ENCODE assay signal across 1 mouse cellular context in the genomic region with DNA sequence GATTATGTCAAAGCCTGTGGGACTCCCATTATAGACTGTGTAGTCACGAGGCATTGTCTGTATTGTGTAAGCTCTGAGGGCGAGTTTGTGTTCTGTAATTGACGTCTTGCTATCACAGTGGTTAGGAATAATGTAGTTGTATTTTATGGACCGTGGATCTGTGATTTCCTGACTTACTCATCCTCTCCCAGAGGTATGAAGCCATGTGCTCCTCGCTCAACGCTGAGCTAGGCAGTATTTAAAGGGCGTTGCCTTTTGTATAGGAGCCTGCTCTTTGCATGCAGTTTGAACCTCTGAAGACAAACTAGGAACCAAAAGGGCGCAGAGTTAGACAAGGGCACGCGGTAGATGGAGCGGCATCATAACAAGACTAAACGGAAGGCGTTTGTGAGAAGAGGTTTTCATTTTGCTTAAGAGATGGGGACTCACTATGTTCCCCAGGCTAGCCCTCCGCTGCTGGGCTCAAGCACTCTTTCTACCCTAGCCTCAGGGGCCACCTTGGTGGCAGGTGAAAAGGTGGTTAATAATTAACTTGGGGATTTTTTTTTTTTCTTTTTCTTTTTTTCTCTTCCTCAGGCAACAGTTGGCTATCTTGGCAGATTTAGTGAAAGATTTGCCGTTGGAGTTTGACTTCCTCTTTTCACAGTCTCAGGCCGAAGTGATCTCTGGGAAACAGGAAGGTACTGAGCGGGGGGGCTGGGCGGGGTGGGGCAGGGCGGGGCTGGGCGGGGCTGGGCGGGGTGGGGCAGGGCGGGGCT.
TF ChIP-seq lines count a peak whose summit lies in the region.

No protein-coding gene starts in this region.

TF ChIP-seq in CH12.LX, 34 proteins besides CTCF, POLR2A, EP300 and RAD21 (continued from another document):
- no peak for TF ChIP-seq UBTF (IDR thresholded peaks at IDR 0.05; ENCODE audit: low read depth, low read length)
- TF ChIP-seq MAZ (IDR thresholded peaks at IDR 0.05; ENCODE audit: low read depth, low read length): peak; percentile 78; the same call in 1 of the 2 replicates
- TF ChIP-seq USF1 (IDR thresholded peaks at IDR 0.05; ENCODE audit: low read depth, low read length): no peak
- peak; percentile 84 for TF ChIP-seq MAFK (IDR thresholded peaks at IDR 0.05; ENCODE audit: insufficient replicate concordance, low read length)
- TF ChIP-seq ELF1 (IDR thresholded peaks at IDR 0.05; ENCODE audit: low read depth, low read length): peak; percentile 80
- TF ChIP-seq RCOR1 (conservative IDR thresholded peaks at IDR 0.05; ENCODE audit: low read depth, low read length): 0 out of 2 replicates have a peak, but pooled peaks have one; percentile 61
- peak; percentile 80; the same call in 1 of the 2 replicates for TF ChIP-seq MXI1 (IDR thresholded peaks at IDR 0.05; ENCODE audit: low read depth, low read length)
- TF ChIP-seq USF2 (conservative IDR thresholded peaks at IDR 0.05; ENCODE audit: low read depth, low read length): no peak
- no peak for TF ChIP-seq GABPA (IDR thresholded peaks at IDR 0.05; ENCODE audit: insufficient replicate concordance, low read depth, low read length)
- TF ChIP-seq ETS1 (conservative IDR thresholded peaks at IDR 0.05; ENCODE audit: low read depth, low read length): no peak
- TF ChIP-seq TBP (conservative IDR thresholded peaks at IDR 0.05; ENCODE audit: low read depth, low read length): peak; percentile 75
- no peak for TF ChIP-seq SMC3 (IDR thresholded peaks at IDR 0.05; ENCODE audit: low read depth, low read length)
- TF ChIP-seq HCFC1 (IDR thresholded peaks at IDR 0.05; ENCODE audit: low read depth, low read length): peak; percentile 46
- TF ChIP-seq SIN3A (IDR thresholded peaks at IDR 0.05; ENCODE audit: low read length): peak; percentile 59; the same call in 1 of the 2 replicates
- TF ChIP-seq KAT2A (IDR thresholded peaks at IDR 0.05; ENCODE audit: insufficient replicate concordance, low read length): 0 out of 2 replicates have a peak, but pooled peaks have one; percentile 33
- peak; percentile 76 for TF ChIP-seq NELFE (IDR thresholded peaks at IDR 0.05; ENCODE audit: low read depth, low read length)
- TF ChIP-seq NRF1 (IDR thresholded peaks at IDR 0.05; ENCODE audit: low read depth, low read length): no peak
- peak; percentile 92 for TF ChIP-seq MYC (IDR thresholded peaks at IDR 0.05; ENCODE audit: low read depth, low read length)
- 0 out of 2 replicates have a peak, but pooled peaks have one; percentile 9 for TF ChIP-seq JUND (conservative IDR thresholded peaks at IDR 0.05; ENCODE audit: low read depth, low read length)
TF ChIP-seq in CH12.LX: peak in this region for 21.
